Mouse (Mus musculus) MEL (cell line): Measurements from ENCODE around the gene Plxnd1. TPM values are rescaled to one million over a fixed set of nuclear protein-coding genes. Genes with fewer than 3 reads are reported as not detected.

ENCODE experiments used
- DNase-seq: peaks from one replicate; pipeline ENCODE4 v3.0.0; 2011; ENCODE audit warnings: low read depth, low spot score
- H3K27ac ChIP-seq: 2 replicates; pipeline ENCODE4 v1.5.1; 2012; ENCODE audit warnings: low read depth, mild to moderate bottlenecking, control low read depth, low read length, moderate library complexity; ENCODE audit not compliant: control insufficient read depth
- H3K27me3 ChIP-seq, 2 experiments: fragments of 150-350 bp in 1 of 2; sonication (generic) in 1 of 2; 2 replicates each; pipeline ENCODE4 v1.6.1; 2012; ENCODE audit warnings: low read length in 2 of 2, mild to moderate bottlenecking in 2 of 2, improper control_type of control experiment in 1 of 2, moderate library complexity in 1 of 2; ENCODE audit not compliant: insufficient read depth in 2 of 2, control insufficient read depth in 1 of 2
- H3K36me3 ChIP-seq, 2 experiments: 2 replicates each; pipeline ENCODE4 v1.6.1; 2012 to 2014; ENCODE audit warnings: low read length in 2 of 2, improper control_type of control experiment in 1 of 2, inconsistent platforms in 1 of 2, mild to moderate bottlenecking in 1 of 2; ENCODE audit not compliant: insufficient read depth in 2 of 2, control insufficient read depth in 1 of 2
- H3K4me1 ChIP-seq, 2 experiments: fragments of 150-350 bp in 1 of 2; sonication (generic) in 1 of 2; 2 replicates each; pipeline ENCODE4 v1.6.1; 2012; ENCODE audit warnings: low read length in 2 of 2, improper control_type of control experiment in 1 of 2, mild to moderate bottlenecking in 1 of 2; ENCODE audit not compliant: insufficient read depth in 2 of 2, control insufficient read depth in 1 of 2
- H3K4me3 ChIP-seq, 2 experiments: fragments of 150-350 bp in 1 of 2; sonication (generic) in 1 of 2; 2 replicates each; pipeline ENCODE4 v1.5.1; 2012; ENCODE audit warnings: low read depth in 2 of 2, low read length in 2 of 2, mild to moderate bottlenecking in 2 of 2, moderate library complexity in 2 of 2, control low read depth in 1 of 2, improper control_type of control experiment in 1 of 2; ENCODE audit not compliant: control insufficient read depth in 1 of 2, insufficient read depth in 1 of 2
- H3K79me2 ChIP-seq: 2 replicates; pipeline ENCODE4 v1.6.1; 2012; ENCODE audit warnings: mild to moderate bottlenecking, low read length, moderate library complexity; ENCODE audit not compliant: control insufficient read depth, poor library complexity, insufficient read depth
- H3K9ac ChIP-seq: 2 replicates; pipeline ENCODE4 v1.6.1; 2012; ENCODE audit warnings: low read depth, mild to moderate bottlenecking, control low read depth, low read length, moderate library complexity; ENCODE audit not compliant: control insufficient read depth, poor library complexity, severe bottlenecking
- H3K9me3 ChIP-seq: fragments of 150-350 bp; sonication (generic); replicated peaks from 2 replicates; pipeline ENCODE4 v1.6.1; 2012; ENCODE audit warnings: mild to moderate bottlenecking, low read length, improper control_type of control experiment, moderate library complexity; ENCODE audit not compliant: insufficient read depth
- CHD1 ChIP-seq: IDR thresholded peaks from 2 replicates; pipeline ENCODE4 v1.6.1; 2012; ENCODE audit warnings: low read depth, mild to moderate bottlenecking, inconsistent platforms, low read length, improper control_type of control experiment
- ELF1 ChIP-seq: IDR thresholded peaks from 2 replicates; pipeline ENCODE4 v1.6.1; 2014; ENCODE audit warnings: low read depth, mild to moderate bottlenecking, inconsistent platforms, low read length, improper control_type of control experiment, moderate library complexity
- EP300 ChIP-seq, 2 experiments: IDR thresholded peaks; 2 replicates each; pipeline ENCODE4 v1.6.1; 2011; ENCODE audit warnings: improper control_type of control experiment in 2 of 2, low read length in 2 of 2, low read depth in 1 of 2, mild to moderate bottlenecking in 1 of 2
- GABPA ChIP-seq: IDR thresholded peaks from 2 replicates; pipeline ENCODE4 v1.6.1; 2012; ENCODE audit warnings: low read depth, mild to moderate bottlenecking, inconsistent platforms, low read length, improper control_type of control experiment, moderate library complexity
- GATA1 ChIP-seq: IDR thresholded peaks from 2 replicates; pipeline ENCODE4 v1.6.1; 2011; ENCODE audit warnings: low read depth, low read length, improper control_type of control experiment
- HCFC1 ChIP-seq: IDR thresholded peaks from 2 replicates; pipeline ENCODE4 v1.6.1; 2012; ENCODE audit warnings: low read depth, mild to moderate bottlenecking, inconsistent platforms, low read length, improper control_type of control experiment, moderate library complexity
- JUND ChIP-seq: IDR thresholded peaks from 2 replicates; pipeline ENCODE4 v1.6.1; 2011; ENCODE audit warnings: low read depth, mild to moderate bottlenecking, improper control_type of control experiment, low read length
- MEF2A ChIP-seq: IDR thresholded peaks from 2 replicates; pipeline ENCODE4 v1.6.1; 2014; ENCODE audit warnings: low read depth, mild to moderate bottlenecking, inconsistent platforms, low read length, improper control_type of control experiment; ENCODE audit not compliant: poor library complexity, insufficient replicate concordance, severe bottlenecking; ENCODE audit errors: extremely low read depth
- MYB ChIP-seq: IDR thresholded peaks from 2 replicates; pipeline ENCODE4 v1.6.1; 2011; ENCODE audit warnings: mild to moderate bottlenecking, low read depth, low read length, improper control_type of control experiment
- MYC ChIP-seq: IDR thresholded peaks from 2 replicates; pipeline ENCODE4 v1.6.1; 2011; ENCODE audit warnings: low read depth, mild to moderate bottlenecking, low read length, improper control_type of control experiment, moderate library complexity
- NELFE ChIP-seq: IDR thresholded peaks from 2 replicates; pipeline ENCODE4 v1.6.1; 2011; ENCODE audit warnings: low read depth, low read length, improper control_type of control experiment
- NRF1 ChIP-seq: IDR thresholded peaks from 2 replicates; pipeline ENCODE4 v1.6.1; 2014; ENCODE audit warnings: low read depth, mild to moderate bottlenecking, inconsistent platforms, low read length, improper control_type of control experiment, moderate library complexity; ENCODE audit not compliant: poor library complexity, insufficient read depth, severe bottlenecking
- POLR2A ChIP-seq, 2 experiments: IDR thresholded peaks; 2 replicates each; pipeline ENCODE4 v1.6.1; 2011 to 2012; ENCODE audit warnings: low read length in 2 of 2, mild to moderate bottlenecking in 2 of 2, control low read depth in 1 of 2, improper control_type of control experiment in 1 of 2, low read depth in 1 of 2, moderate library complexity in 1 of 2; ENCODE audit not compliant: control insufficient read depth in 1 of 2, insufficient read depth in 1 of 2, poor library complexity in 1 of 2
- POLR2AphosphoS5 ChIP-seq: IDR thresholded peaks from 2 replicates; pipeline ENCODE4 v1.6.1; 2012; ENCODE audit warnings: low read depth, borderline replicate concordance, mild to moderate bottlenecking, inconsistent platforms, low read length, moderate library complexity, mixed read lengths
- RCOR1 ChIP-seq: IDR thresholded peaks from 2 replicates; pipeline ENCODE4 v1.6.1; 2012; ENCODE audit warnings: low read depth, mild to moderate bottlenecking, inconsistent platforms, low read length, improper control_type of control experiment
- SIN3A ChIP-seq: IDR thresholded peaks from 2 replicates; pipeline ENCODE4 v1.6.1; 2012; ENCODE audit warnings: low read length, improper control_type of control experiment, inconsistent platforms
- SMC3 ChIP-seq: IDR thresholded peaks from 2 replicates; pipeline ENCODE4 v1.6.1; 2011; ENCODE audit warnings: low read depth, low read length, improper control_type of control experiment
- USF1 ChIP-seq: IDR thresholded peaks from 2 replicates; pipeline ENCODE4 v1.6.1; 2014; ENCODE audit warnings: low read depth, mild to moderate bottlenecking, inconsistent platforms, low read length, improper control_type of control experiment, moderate library complexity
- ZNF384 ChIP-seq: IDR thresholded peaks from 2 replicates; pipeline ENCODE4 v1.6.1; 2012; ENCODE audit warnings: low read depth, mild to moderate bottlenecking, inconsistent platforms, low read length, improper control_type of control experiment
- polyA plus RNA-seq, 2 experiments: library from polyadenylated mRNA; stranded (reverse) in 1 of 2; unstranded in 1 of 2; fragments of >175 nt in 1 of 2; fragments of >200 nt in 1 of 2; gene quantifications; 2 replicates each; pipeline versions ENCODE4 v1.2.1 to v1.2.4; 2012; ENCODE audit warnings: low replicate concordance in 2 of 2, low read depth in 1 of 2; ENCODE audit not compliant: insufficient read length in 2 of 2, insufficient read depth in 1 of 2, missing spikeins in 1 of 2
- total RNA-seq: library from RNA; depleted of rRNA; stranded (reverse); fragments of 300-350 nt; gene quantifications from 2 replicates; pipeline ENCODE4 v1.2.3, GENCODE M21; 2012

Plxnd1 gene
- total and polyA plus RNA-seq, 3 experiments: 4.8 to 19.2 TPM; not detected in 1

GRCm38 (mm10) chr6:115969952-115970351, 24.9 kb downstream of the Plxnd1 start:
- Histone ChIP-seq H3K4me1 (no peaks in the 10 kb centered on the region), H3K4me3 (no peak overlapping the region), H3K36me3 (no peaks in the 10 kb centered on the region), H3K9me3 (no peaks in the 10 kb centered on the region), H3K27ac (no peak overlapping the region), H3K27me3 (no peaks in the 10 kb centered on the region), H3K79me2 (no peaks in the 10 kb centered on the region), H3K9ac (no peak overlapping the region)
- TF ChIP-seq MYB (no peak), SIN3A (no peak), ZNF384 (no peak), NRF1 (no peak)
- peak; percentile 29 for DNase-seq

- Histone ChIP-seq H3K27me3 (no peaks in the 10 kb centered on the region), H3K9me3 (no peaks in the 10 kb centered on the region), H3K79me2 (no peaks in the 10 kb centered on the region), H3K36me3 (no peaks in the 10 kb centered on the region), H3K4me3 (no peak overlapping the region), H3K9ac (no peak overlapping the region), H3K4me1 (no peaks in the 10 kb centered on the region), H3K27ac (no peak overlapping the region)
- no peak for TF ChIP-seq USF1
- no peak for TF ChIP-seq POLR2A (IDR thresholded peaks at IDR 0.05; ENCODE audit: control insufficient read depth in 1 of 2, insufficient read depth in 1 of 2, low read depth in 1 of 2, low read length in 2 of 2, poor library complexity in 1 of 2)
- no peak for TF ChIP-seq MEF2A
- no peak for TF ChIP-seq EP300 (IDR thresholded peaks at IDR 0.05; ENCODE audit: low read depth in 1 of 2, low read length in 2 of 2)
- TF ChIP-seq JUND: no peak
- TF ChIP-seq GABPA: no peak
- no peak for DNase-seq
These were observed 25.7 kb downstream of the Plxnd1 start for GRCm38 (mm10) chr6:115969103-115969502.

- no peak overlapping the region for H3K9ac ChIP-seq
- H3K36me3 ChIP-seq: no peaks in the 10 kb centered on the region
These were observed 26.1 kb downstream of the Plxnd1 start for GRCm38 (mm10) chr6:115968700-115969099.

More at GRCm38 (mm10) chr6:115968700-115969099, 26.1 kb downstream of the Plxnd1 start:
- H3K79me2 ChIP-seq: no peaks in the 10 kb centered on the region
- no peak overlapping the region for H3K4me3 ChIP-seq
- H3K4me1 ChIP-seq: no peaks in the 10 kb centered on the region
- H3K9me3 ChIP-seq: no peaks in the 10 kb centered on the region
- no peak for TF ChIP-seq NELFE
- TF ChIP-seq GATA1: no peak
- no peak for TF ChIP-seq ZNF384
- TF ChIP-seq MYC: no peak
- TF ChIP-seq GABPA: no peak
- no peak for TF ChIP-seq HCFC1
- TF ChIP-seq NRF1: no peak
- TF ChIP-seq POLR2AphosphoS5: no peak
- TF ChIP-seq ELF1: no peak
- no peak for TF ChIP-seq MEF2A
- TF ChIP-seq MYB: no peak
- no peak for TF ChIP-seq SMC3
- no peak for TF ChIP-seq CHD1
- TF ChIP-seq RCOR1: no peak
- no peak for DNase-seq
- H3K27ac ChIP-seq: no peak overlapping the region
- H3K27me3 ChIP-seq: no peaks in the 10 kb centered on the region
